Mouse (Mus musculus): ENCODE measurements around the gene Calhm6. TPM values are rescaled to one million over a fixed set of nuclear protein-coding genes. Genes with fewer than 3 reads are reported as not detected.

Calhm6 gene
- polyA plus RNA-seq, 2 experiments: 0.96 to 1.2 TPM

- H3K4me2 ChIP-seq (replicated peaks; ENCODE audit: low read depth, low read length, severe bottlenecking): no peak overlapping the region
- 45% methylated on average over 3 of the region's 3 CpGs for WGBS
- H3K9me3 ChIP-seq (ENCODE audit: control insufficient read depth, low read length): no peaks in the 10 kb centered on the region
- TF ChIP-seq POLR2A (IDR thresholded peaks at IDR 0.05; ENCODE audit: borderline replicate concordance, extremely low read depth, insufficient read depth, insufficient read length): no peak
- H3K27me3 ChIP-seq (ENCODE audit: control insufficient read depth, insufficient read depth, low read length): no peaks in the 10 kb centered on the region
- no peak for ATAC-seq (ENCODE audit: low FRiP score, low read depth)
- H3K36me3 ChIP-seq (ENCODE audit: control insufficient read depth, insufficient read depth, low read length): no peaks in the 10 kb centered on the region
- H3K4me3 ChIP-seq (replicated peaks; ENCODE audit: low read length): no peak overlapping the region
- no peaks in the 10 kb centered on the region for H3K4me1 ChIP-seq (ENCODE audit: control insufficient read depth, insufficient read depth, low read length)
- DNase-seq (ENCODE audit: low spot score): no peak
- H3K27ac ChIP-seq (replicated peaks; ENCODE audit: low read depth, low read length): no peak overlapping the region
- no peak overlapping the region for H3K9ac ChIP-seq (ENCODE audit: low read depth, low read length, severe bottlenecking)
These were observed 38.3 kb downstream of the Calhm6 start for GRCm38 (mm10) chr10:34089517-34089916.

GRCm38 (mm10) chr10:34088515-34088914, 39.3 kb downstream of the Calhm6 start:
- Histone ChIP-seq H3K4me2 (replicated peaks; ENCODE audit: low read depth, low read length, severe bottlenecking) (no peak overlapping the region), H3K9ac (ENCODE audit: low read depth, low read length, severe bottlenecking) (no peak overlapping the region), H3K4me3 (replicated peaks; ENCODE audit: low read length) (no peak overlapping the region), H3K27ac (replicated peaks; ENCODE audit: low read depth, low read length) (no peak overlapping the region), H3K9me3 (ENCODE audit: control insufficient read depth, low read length) (no peaks in the 10 kb centered on the region), H3K27me3 (ENCODE audit: control insufficient read depth, insufficient read depth, low read length) (no peaks in the 10 kb centered on the region), H3K36me3 (ENCODE audit: control insufficient read depth, insufficient read depth, low read length) (no peaks in the 10 kb centered on the region), H3K4me1 (ENCODE audit: control insufficient read depth, insufficient read depth, low read length) (no peaks in the 10 kb centered on the region)
- DNase-seq (ENCODE audit: low spot score): no peak
- WGBS: 93% methylated on average over 2 of the region's 2 CpGs
- no peak for TF ChIP-seq POLR2A (IDR thresholded peaks at IDR 0.05; ENCODE audit: borderline replicate concordance, extremely low read depth, insufficient read depth, insufficient read length)
- no peak for ATAC-seq (ENCODE audit: low FRiP score, low read depth)

- H3K27ac ChIP-seq (replicated peaks; ENCODE audit: low read depth, low read length): no peak overlapping the region
- no peak for TF ChIP-seq POLR2A (IDR thresholded peaks at IDR 0.05; ENCODE audit: borderline replicate concordance, extremely low read depth, insufficient read depth, insufficient read length)
- H3K4me1 ChIP-seq (ENCODE audit: control insufficient read depth, insufficient read depth, low read length): no peaks in the 10 kb centered on the region
- H3K9ac ChIP-seq (ENCODE audit: low read depth, low read length, severe bottlenecking): no peak overlapping the region
- no peak for DNase-seq (ENCODE audit: low spot score)
- no peaks in the 10 kb centered on the region for H3K27me3 ChIP-seq (ENCODE audit: control insufficient read depth, insufficient read depth, low read length)
- no peak overlapping the region for H3K4me3 ChIP-seq (replicated peaks; ENCODE audit: low read length)
- ATAC-seq (ENCODE audit: low FRiP score, low read depth): no peak
- WGBS: 93% methylated on average over 1 of the region's 1 CpGs
- H3K36me3 ChIP-seq (ENCODE audit: control insufficient read depth, insufficient read depth, low read length): no peaks in the 10 kb centered on the region
- no peak overlapping the region for H3K4me2 ChIP-seq (replicated peaks; ENCODE audit: low read depth, low read length, severe bottlenecking)
- H3K9me3 ChIP-seq (ENCODE audit: control insufficient read depth, low read length): no peaks in the 10 kb centered on the region
These were observed 41.3 kb downstream of the Calhm6 start for GRCm38 (mm10) chr10:34086514-34086913.

Other genes starting within 250 kb of the Calhm6 start
- 0.03 and 0.04 TPM in 2 replicates for gene Rsph4a, start 222.9 kb downstream of the Calhm6 start, polyA plus RNA-seq (2012; rRNA removed)
- 0.07 TPM in 1 of 2 replicates, not detected in the other for gene Rsph4a, start 222.9 kb downstream of the Calhm6 start, polyA plus RNA-seq (2014; fragmentation: Nextera tagmentation; extraction: Ambion mirVana)
- 12.5 and 16.4 TPM in 2 replicates for gene Zup1, start 176.7 kb downstream of the Calhm6 start, polyA plus RNA-seq (2012; rRNA removed)
- gene Zup1, start 176.7 kb downstream of the Calhm6 start, polyA plus RNA-seq (2014; fragmentation: Nextera tagmentation; extraction: Ambion mirVana): 20.1 and 20.9 TPM in 2 replicates
- 55.3 and 86.2 TPM in 2 replicates for gene Rwdd1, start 108.4 kb downstream of the Calhm6 start, polyA plus RNA-seq (2012; rRNA removed)
- 146 and 148 TPM in 2 replicates for gene Rwdd1, start 108.4 kb downstream of the Calhm6 start, polyA plus RNA-seq (2014; fragmentation: Nextera tagmentation; extraction: Ambion mirVana)
- gene Trappc3l, start 90.4 kb downstream of the Calhm6 start, polyA plus RNA-seq (2012; rRNA removed): not detected in 2 replicates
- not detected in 2 replicates for gene Trappc3l, start 90.4 kb downstream of the Calhm6 start, polyA plus RNA-seq (2014; fragmentation: Nextera tagmentation; extraction: Ambion mirVana)
- not detected in 2 replicates for gene Calhm4, start 83.7 kb downstream of the Calhm6 start, polyA plus RNA-seq (2012; rRNA removed)
- gene Calhm4, start 83.7 kb downstream of the Calhm6 start, polyA plus RNA-seq (2014; fragmentation: Nextera tagmentation; extraction: Ambion mirVana): not detected in 2 replicates
- 0.27 and 0.29 TPM in 2 replicates for gene Calhm5, start 31.5 kb downstream of the Calhm6 start, polyA plus RNA-seq (2012; rRNA removed)
- gene Calhm5, start 31.5 kb downstream of the Calhm6 start, polyA plus RNA-seq (2014; fragmentation: Nextera tagmentation; extraction: Ambion mirVana): 0.51 and 0.54 TPM in 2 replicates
- 30.8 and 38.8 TPM in 2 replicates for gene Dse, start 79.7 kb upstream of the Calhm6 start, polyA plus RNA-seq (2012; rRNA removed)
- gene Dse, start 79.7 kb upstream of the Calhm6 start, polyA plus RNA-seq (2014; fragmentation: Nextera tagmentation; extraction: Ambion mirVana): 49.8 and 50.6 TPM in 2 replicates
- 39.6 and 40.7 TPM in 2 replicates for gene Tspyl1, start 154.2 kb upstream of the Calhm6 start, polyA plus RNA-seq (2012; rRNA removed)
- 44.4 and 51.5 TPM in 2 replicates for gene Tspyl1, start 154.2 kb upstream of the Calhm6 start, polyA plus RNA-seq (2014; fragmentation: Nextera tagmentation; extraction: Ambion mirVana)
- gene Tspyl4, start 169.5 kb upstream of the Calhm6 start, polyA plus RNA-seq (2012; rRNA removed): 13.4 and 13.8 TPM in 2 replicates
- 7.5 and 11.6 TPM in 2 replicates for gene Tspyl4, start 169.5 kb upstream of the Calhm6 start, polyA plus RNA-seq (2014; fragmentation: Nextera tagmentation; extraction: Ambion mirVana)